ENCODE assay signal across 9 mouse cellular contexts in the genomic region with DNA sequence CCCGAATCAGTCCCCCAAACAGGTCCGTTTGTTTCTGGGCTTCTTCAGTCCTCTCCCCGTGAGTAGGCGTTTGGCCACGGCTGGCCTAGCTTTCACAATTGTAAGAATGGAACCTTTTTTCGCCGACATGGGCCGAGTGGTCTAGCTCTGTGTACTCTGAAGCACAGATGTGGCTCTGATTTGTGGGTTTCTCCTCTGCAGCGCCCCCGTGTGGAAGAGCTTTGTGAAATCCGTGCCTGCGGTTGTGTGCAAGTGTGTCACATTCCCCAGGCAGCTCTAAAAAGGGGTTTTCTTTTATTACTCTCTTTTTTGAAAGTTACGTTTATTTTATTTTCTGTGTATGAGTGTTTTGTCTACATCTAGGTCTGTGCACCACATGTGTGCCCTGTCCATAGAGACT. TPM values are rescaled to one million over a fixed set of nuclear protein-coding genes. Genes with fewer than 3 reads are reported as not detected.
DNase-seq lines count a peak whose midpoint lies in the region; ATAC-seq lines count a peak whose summit lies in the region.
"Had no signal": no experiment of that assay in that cellular context is flagged by ENCODE, and none has a peak within 500 bp of the region (broad histone marks: within the 10 kb centered on the region; RNA-seq: fewer than 3 reads in every experiment).

No protein-coding gene starts in this region.

- no peaks in the 10 kb centered on the region for H3K9me3 ChIP-seq in midbrain, embryonic 11.5 days (ENCODE audit: control insufficient read depth, low read length)
- no peaks in the 10 kb centered on the region for H3K9me3 ChIP-seq in midbrain, embryonic 13.5 days

- WGBS in midbrain, embryonic 11.5 days: 23% methylated on average over 13 of the region's 13 CpGs
- 21% methylated on average over 13 of the region's 13 CpGs for WGBS in midbrain, embryonic 13.5 days

- H3K36me3 ChIP-seq in midbrain, embryonic 11.5 days (ENCODE audit: control insufficient read depth, insufficient read depth, low read length): no peaks in the 10 kb centered on the region
- H3K36me3 ChIP-seq in midbrain, embryonic 13.5 days: 0 out of 2 replicates have a peak, but pooled peaks cover 6% of the 10 kb centered on the region

- no peak overlapping the region for H3K27ac ChIP-seq in midbrain, embryonic 11.5 days (ENCODE audit: low read depth, low read length)
- H3K27ac ChIP-seq in midbrain, embryonic 13.5 days: no peak overlapping the region

- ATAC-seq in frontal cortex, adult (ENCODE audit: low TSS enrichment): no peak
- no peak for ATAC-seq in midbrain, embryonic 11.5 days (ENCODE audit: low FRiP score)
- no peak for ATAC-seq in midbrain, embryonic 13.5 days
- no peak for ATAC-seq in erythroblast, adult 5-6 weeks (replicated peaks; ENCODE audit: low FRiP score, poor library complexity, severe bottlenecking)

- peak; percentile 60 to 79 for DNase-seq in frontal cortex, postnatal 36 days (ENCODE audit: low spot score in 2 of 2)
- DNase-seq in midbrain, embryonic 11.5 days (ENCODE audit: low spot score, missing footprints): peak; percentile 98
- DNase-seq in ZHBTc4 (ENCODE audit: low read depth, low spot score): peak; percentile 87
- DNase-seq in embryo, embryonic 9.5 days (ENCODE audit: extremely low spot score): peak; percentile 63
- DNase-seq in lung, postnatal 36 days: peak; percentile 75

- peaks cover 10% of the 10 kb centered on the region for H3K27me3 ChIP-seq in midbrain, embryonic 11.5 days (ENCODE audit: control insufficient read depth, insufficient read depth, low read length)
- H3K27me3 ChIP-seq in midbrain, embryonic 13.5 days: peaks cover 56% of the 10 kb centered on the region

- no peak overlapping the region for H3K4me2 ChIP-seq in midbrain, embryonic 11.5 days
- H3K4me2 ChIP-seq in midbrain, embryonic 13.5 days (replicated peaks): no peak overlapping the region

- peaks cover 6% of the 10 kb centered on the region for H3K4me1 ChIP-seq in midbrain, embryonic 11.5 days (ENCODE audit: control insufficient read depth, insufficient read depth, low read length)
- H3K4me1 ChIP-seq in midbrain, embryonic 13.5 days (replicated peaks): peaks cover 11% of the 10 kb centered on the region

- no peak overlapping the region for H3K9ac ChIP-seq in midbrain, embryonic 11.5 days (ENCODE audit: low read length)
- H3K9ac ChIP-seq in midbrain, embryonic 13.5 days (replicated peaks): no peak overlapping the region

- H3K4me3 ChIP-seq in midbrain, embryonic 11.5 days (ENCODE audit: low read depth, low read length): no peak overlapping the region
- H3K4me3 ChIP-seq in midbrain, embryonic 13.5 days (replicated peaks): no peak overlapping the region

RNA-seq across cellular contexts. Expression of gene Zfr2, which starts 7.9 kb away (rescaled TPM):
- polyA plus RNA-seq in midbrain, embryonic 11.5 days (2014; fragmentation: Nextera tagmentation; extraction: Ambion mirVana): 3.0 and 3.8 TPM in 2 replicates
- polyA plus RNA-seq in midbrain, embryonic 13.5 days (2015; fragmentation: Nextera tagmentation; extraction: Ambion mirVana): 16.5 and 19.7 TPM in 2 replicates
- not detected in 2 replicates for total RNA-seq in erythroblast, adult 5-6 weeks (2015; ENCODE audit: low replicate concordance)
- total RNA-seq in erythroblast, adult 5-6 weeks (2017; ENCODE audit: low replicate concordance): not detected in 2 replicates

RNA-seq across cellular contexts. Expression of gene Atcay, which starts 10.2 kb away (rescaled TPM):
- polyA plus RNA-seq in midbrain, embryonic 11.5 days (2014; fragmentation: Nextera tagmentation; extraction: Ambion mirVana): 21.2 and 22.2 TPM in 2 replicates
- 66.0 and 77.3 TPM in 2 replicates for polyA plus RNA-seq in midbrain, embryonic 13.5 days (2015; fragmentation: Nextera tagmentation; extraction: Ambion mirVana)
- not detected in 2 replicates for total RNA-seq in erythroblast, adult 5-6 weeks (2015; ENCODE audit: low replicate concordance)
- total RNA-seq in erythroblast, adult 5-6 weeks (2017; ENCODE audit: low replicate concordance): not detected in 2 replicates
- total RNA-seq: hematopoietic stem cell, adult 5-6 weeks had no signal

RNA-seq across cellular contexts. Expression of gene Matk, which starts 11.9 kb away (rescaled TPM):
- 2.5 and 2.7 TPM in 2 replicates for polyA plus RNA-seq in midbrain, embryonic 11.5 days (2014; fragmentation: Nextera tagmentation; extraction: Ambion mirVana)
- polyA plus RNA-seq in midbrain, embryonic 13.5 days (2015; fragmentation: Nextera tagmentation; extraction: Ambion mirVana): 7.2 and 8.8 TPM in 2 replicates
- 0.42 and 0.96 TPM in 2 replicates for total RNA-seq in erythroblast, adult 5-6 weeks (2015; ENCODE audit: low replicate concordance)
- 4.3 TPM in 2 replicates for total RNA-seq in erythroblast, adult 5-6 weeks (2017; ENCODE audit: low replicate concordance)

RNA-seq across cellular contexts. Expression of gene Mrpl54, which starts 25.9 kb away (rescaled TPM):
- polyA plus RNA-seq in midbrain, embryonic 11.5 days (2014; fragmentation: Nextera tagmentation; extraction: Ambion mirVana): 198 and 205 TPM in 2 replicates
- polyA plus RNA-seq in midbrain, embryonic 13.5 days (2015; fragmentation: Nextera tagmentation; extraction: Ambion mirVana): 138 and 148 TPM in 2 replicates
- 6.3 and 56.3 TPM in 2 replicates for total RNA-seq in erythroblast, adult 5-6 weeks (2015; ENCODE audit: low replicate concordance)
- total RNA-seq in erythroblast, adult 5-6 weeks (2017; ENCODE audit: low replicate concordance): 23.1 and 36.6 TPM in 2 replicates

RNA-seq across cellular contexts. Expression of gene Apba3, which starts 25.9 kb away (rescaled TPM):
- polyA plus RNA-seq in midbrain, embryonic 11.5 days (2014; fragmentation: Nextera tagmentation; extraction: Ambion mirVana): 25.4 and 31.2 TPM in 2 replicates
- polyA plus RNA-seq in midbrain, embryonic 13.5 days (2015; fragmentation: Nextera tagmentation; extraction: Ambion mirVana): 27.9 and 30.8 TPM in 2 replicates
- total RNA-seq in erythroblast, adult 5-6 weeks (2015; ENCODE audit: low replicate concordance): 3.3 and 4.4 TPM in 2 replicates
- 4.3 and 10.8 TPM in 2 replicates for total RNA-seq in erythroblast, adult 5-6 weeks (2017; ENCODE audit: low replicate concordance)
